In the genomic region with DNA sequence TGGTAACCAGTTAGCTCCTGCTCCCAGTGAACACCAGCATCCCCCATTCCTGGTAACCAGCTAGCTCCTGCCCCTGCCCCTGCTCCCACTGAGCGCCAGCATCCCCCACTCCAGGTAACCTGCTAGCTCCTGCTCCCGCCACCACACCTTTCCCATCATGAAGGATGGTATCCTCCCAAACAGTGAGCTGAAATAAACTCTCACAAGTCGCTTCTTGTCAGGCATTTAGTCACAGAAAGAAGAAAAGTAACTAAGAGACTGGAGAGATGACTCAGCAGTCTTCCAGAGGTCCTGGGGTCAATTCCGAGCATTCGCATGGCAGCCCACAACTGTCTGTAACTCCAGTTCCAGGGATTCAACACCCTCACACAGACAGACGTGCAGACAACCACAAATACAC, we compare ENCODE assay signal across 18 mouse cellular contexts. TPM values are rescaled to one million over a fixed set of nuclear protein-coding genes. Genes with fewer than 3 reads are reported as not detected.
"Had no signal": no experiment of that assay in that cellular context is flagged by ENCODE, and none has a peak within 500 bp of the region (broad histone marks: within the 10 kb centered on the region; RNA-seq: fewer than 3 reads in every experiment).

No protein-coding gene starts in this region.

- H3K4me2 ChIP-seq: lung, embryonic 14.5 days; midbrain, embryonic 12.5 days; neural tube, embryonic 13.5 days; neural tube, embryonic 15.5 days had no signal

- H3K4me3 ChIP-seq: midbrain, embryonic 10.5 days; midbrain, embryonic 12.5 days; myocyte; neural tube, embryonic 13.5 days; neural tube, embryonic 15.5 days had no signal

- DNase-seq: liver, postnatal 0 days; lung, embryonic 14.5 days; lung, postnatal 10 days; lung, postnatal 4 days; midbrain, embryonic 14.5 days; right cerebral cortex, postnatal 14 days; thymus, adult 18-20 months; thymus, postnatal 14 days; thymus, postnatal 36 days had no signal

- H3K9me3 ChIP-seq: midbrain, embryonic 10.5 days; midbrain, embryonic 12.5 days; neural tube, embryonic 13.5 days; neural tube, embryonic 15.5 days had no signal

- H3K4me1 ChIP-seq: midbrain, embryonic 12.5 days; neural tube, embryonic 13.5 days; neural tube, embryonic 15.5 days had no signal

- H3K27ac ChIP-seq: midbrain, embryonic 10.5 days; midbrain, embryonic 12.5 days; neural tube, embryonic 13.5 days; neural tube, embryonic 15.5 days had no signal

- H3K9ac ChIP-seq: liver, postnatal 0 days; lung, embryonic 14.5 days; midbrain, embryonic 12.5 days; neural tube, embryonic 13.5 days; neural tube, embryonic 15.5 days had no signal

- ATAC-seq: liver, postnatal 0 days; midbrain, embryonic 16.5 days had no signal

- H3K36me3 ChIP-seq: midbrain, embryonic 10.5 days; midbrain, embryonic 12.5 days; neural tube, embryonic 13.5 days; neural tube, embryonic 15.5 days had no signal

- H3K27me3 ChIP-seq: midbrain, embryonic 12.5 days; neural tube, embryonic 13.5 days; neural tube, embryonic 15.5 days had no signal

RNA-seq across cellular contexts. Expression of a gene that starts 28.0 kb away (rescaled TPM):
- polyA plus RNA-seq: midbrain, embryonic 16.5 days; stomach, embryonic 14.5 days had no signal

RNA-seq across cellular contexts. Expression of a gene that starts 46.6 kb away (rescaled TPM):
- polyA plus RNA-seq: myocyte had no signal

RNA-seq across cellular contexts. Expression of a gene that starts 46.8 kb away (rescaled TPM):
- polyA plus RNA-seq: lung, embryonic 14.5 days; midbrain, embryonic 10.5 days; myocyte; neural tube, embryonic 11.5 days; spleen, adult 2 months; stomach, embryonic 14.5 days had no signal
